Mouse (Mus musculus): ENCODE measurements around the gene Gm49378.

Gene Gm49378

GRCm38 (mm10) chr14:55637795-55638194 lies at the start of gene Gm49378:
Gene Gm49378, minus strand, starts transcription at chr14:55637895.
- no peak for DNase-seq (ENCODE audit: low read depth)

GRCm38 (mm10) chr14:55682118-55682493 lies 44.4 kb upstream of the Gm49378 start:
- no peak for DNase-seq (ENCODE audit: low read depth)

- peak; percentile 97 for DNase-seq (ENCODE audit: low read depth)
Observed at GRCm38 (mm10) chr14:55681160-55682117, 43.7 kb upstream of the Gm49378 start, which contains the start of gene Tinf2. Gene Tinf2, minus strand, starts transcription at chr14:55681820.

- DNase-seq (ENCODE audit: low read depth), result no peak
Observed at GRCm38 (mm10) chr14:55677615-55678014, 39.9 kb upstream of the Gm49378 start.

- DNase-seq (ENCODE audit: low read depth), result no peak
Observed at GRCm38 (mm10) chr14:55672741-55673060, 35.0 kb upstream of the Gm49378 start.

GRCm38 (mm10) chr14:55671833-55672740 lies 34.4 kb upstream of the Gm49378 start, which contains the start of the genes Gmpr2 and Nedd8:
Gene Gmpr2, plus strand, starts transcription at chr14:55671941.
Gene Nedd8, minus strand, starts transcription at chr14:55672124.
- DNase-seq (ENCODE audit: low read depth), result peak; percentile 94

- DNase-seq (ENCODE audit: low read depth), result no peak
Observed at GRCm38 (mm10) chr14:55671486-55671832, 33.8 kb upstream of the Gm49378 start.

- DNase-seq (ENCODE audit: low read depth), result no peak
Observed at GRCm38 (mm10) chr14:55660636-55661035, 22.9 kb upstream of the Gm49378 start.

DNA sequence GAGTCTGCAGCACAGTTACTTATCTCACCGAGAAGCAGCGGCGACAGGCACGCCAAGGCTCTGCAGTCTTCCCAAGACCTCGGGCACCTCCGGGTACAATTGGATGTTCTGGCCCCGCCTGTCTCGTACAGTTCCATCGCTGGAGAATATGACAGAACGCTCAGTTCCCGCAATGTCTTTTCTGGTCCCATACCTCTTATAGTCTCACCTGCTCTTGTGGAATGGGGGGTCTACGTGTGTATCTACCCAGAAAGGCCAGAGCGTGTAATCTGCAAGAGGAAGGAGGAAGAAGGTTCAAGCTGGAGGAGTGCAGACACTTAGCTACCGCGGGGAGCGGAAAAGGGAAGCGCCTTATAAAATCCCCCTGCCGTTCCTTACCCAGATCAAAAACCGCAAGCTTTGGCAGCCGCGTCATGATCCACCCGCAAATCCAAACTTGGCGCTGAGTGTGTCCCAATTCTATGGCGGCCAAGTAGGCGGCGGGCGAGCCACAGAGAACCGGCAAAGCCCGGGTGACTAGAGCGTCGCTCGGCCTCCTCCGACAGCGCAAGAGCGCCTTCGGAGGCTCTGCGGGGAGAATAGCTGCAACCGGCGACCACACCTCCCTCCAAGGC lies 22.4 kb upstream of the Gm49378 start, which contains the start of gene Mdp1:
Gene Mdp1 (minus strand): TSS at position 549 of the 614 bp plus-strand sequence.
- peak; percentile 92 for DNase-seq (ENCODE audit: low read depth)

DNA sequence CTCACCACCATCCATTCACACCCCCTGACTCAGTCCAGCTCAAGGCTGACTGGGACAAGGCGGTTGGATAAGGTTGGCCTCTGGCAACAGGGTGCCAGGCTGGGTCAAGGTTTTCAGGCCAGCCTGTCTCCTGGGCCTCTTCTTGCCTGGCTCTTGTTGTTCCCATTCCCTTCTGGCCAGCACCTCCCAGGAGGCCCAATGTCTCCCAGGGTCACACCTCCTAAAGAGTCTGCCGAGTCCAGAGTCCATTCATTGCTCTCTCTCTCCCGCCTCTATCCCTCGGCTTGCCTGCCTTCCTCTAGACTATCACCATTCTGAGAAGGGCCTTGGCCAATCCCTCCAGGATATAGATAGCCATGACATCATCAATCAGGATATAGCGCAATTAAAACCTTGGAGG lies 20.3 kb upstream of the Gm49378 start:
- DNase-seq (ENCODE audit: low read depth), result no peak

- DNase-seq (ENCODE audit: low read depth), result no peak
Observed at GRCm38 (mm10) chr14:55656935-55657334, 19.2 kb upstream of the Gm49378 start.

DNA sequence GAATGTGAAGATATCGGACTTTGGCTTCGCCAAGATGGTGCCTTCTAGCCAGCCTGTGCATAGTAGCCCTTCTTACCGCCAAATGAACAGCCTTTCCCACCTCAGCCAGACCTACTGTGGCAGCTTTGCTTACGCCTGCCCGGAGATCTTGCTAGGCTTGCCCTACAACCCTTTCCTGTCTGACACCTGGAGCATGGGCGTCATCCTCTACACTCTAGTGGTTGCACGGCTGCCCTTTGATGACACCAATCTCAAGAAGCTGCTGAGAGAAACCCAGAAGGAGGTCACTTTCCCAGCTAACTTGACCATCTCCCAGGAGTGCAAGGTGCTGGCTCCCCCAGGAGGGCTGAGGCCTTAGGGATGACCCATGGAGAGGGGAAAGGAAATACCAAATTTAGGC lies 13.8 kb upstream of the Gm49378 start:
- DNase-seq (ENCODE audit: low read depth), result no peak

DNA sequence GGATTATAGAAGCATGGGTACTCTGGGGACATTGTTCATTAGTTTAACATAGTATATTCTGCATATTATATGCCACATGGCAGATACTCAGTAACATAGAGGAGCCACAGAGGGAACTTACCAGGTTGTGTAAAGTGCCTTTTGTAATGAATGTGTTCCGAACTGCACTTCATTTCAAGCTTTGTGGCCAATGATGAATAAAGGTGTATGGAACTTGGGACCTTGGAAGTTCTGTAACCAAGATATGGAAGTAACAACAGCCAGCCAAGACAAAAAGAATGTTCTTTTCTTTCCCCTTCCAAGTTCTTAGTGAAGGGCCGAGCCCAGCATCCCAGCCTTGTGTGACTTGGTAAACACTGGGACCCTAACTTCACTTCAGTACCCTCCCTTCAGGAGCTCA lies 12.2 kb upstream of the Gm49378 start, which contains the start of gene Tssk4:
Gene Tssk4 (plus strand): TSS at position 301 of the 400 bp plus-strand sequence.
- DNase-seq (ENCODE audit: low read depth), result no peak

DNA sequence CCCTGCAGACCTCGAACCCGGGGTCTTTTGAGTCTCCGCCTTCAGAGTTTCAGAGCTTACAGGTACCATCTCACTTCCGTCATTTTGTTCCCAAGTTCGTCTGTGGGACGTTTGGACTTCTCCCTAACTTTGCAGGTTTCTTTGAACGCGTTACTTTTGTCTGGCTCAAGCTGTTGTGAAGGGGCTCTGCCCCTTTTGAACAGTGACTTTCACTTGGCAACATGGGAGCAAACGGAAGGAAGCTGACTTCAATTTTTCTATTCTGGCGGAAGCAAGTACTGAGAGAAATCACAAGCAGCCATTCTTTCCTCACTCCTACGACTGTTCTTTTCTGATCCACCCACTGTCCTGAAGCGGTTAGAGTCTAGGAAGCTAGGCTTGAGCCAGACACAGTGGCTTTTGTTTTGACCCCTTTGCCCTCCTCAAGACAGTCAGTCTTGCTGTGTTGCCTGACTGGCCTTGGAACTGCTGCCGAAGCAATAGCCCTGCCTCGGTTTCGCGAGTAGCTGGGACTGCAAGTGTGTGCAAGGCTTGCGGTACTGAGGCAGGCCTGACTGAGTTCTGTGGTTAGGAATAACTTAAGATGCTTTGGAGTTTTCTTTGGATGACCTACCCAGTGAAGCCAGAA lies 6.7 kb upstream of the Gm49378 start:
- DNase-seq (ENCODE audit: low read depth), result peak; percentile 23

- DNase-seq (ENCODE audit: low read depth), result peak; percentile 85
Observed at GRCm38 (mm10) chr14:55643060-55643907, 5.6 kb upstream of the Gm49378 start, which contains the start of gene Tm9sf1. Gene Tm9sf1, minus strand, starts transcription at chr14:55643806.

GRCm38 (mm10) chr14:55642679-55643059 lies 5.0 kb upstream of the Gm49378 start:
- no peak for DNase-seq (ENCODE audit: low read depth)

- DNase-seq (ENCODE audit: low read depth), result no peak
Observed at GRCm38 (mm10) chr14:55641291-55641690, 3.6 kb upstream of the Gm49378 start.

- DNase-seq (ENCODE audit: low read depth), result no peak
Observed at GRCm38 (mm10) chr14:55640816-55641215, 3.1 kb upstream of the Gm49378 start.

DNA sequence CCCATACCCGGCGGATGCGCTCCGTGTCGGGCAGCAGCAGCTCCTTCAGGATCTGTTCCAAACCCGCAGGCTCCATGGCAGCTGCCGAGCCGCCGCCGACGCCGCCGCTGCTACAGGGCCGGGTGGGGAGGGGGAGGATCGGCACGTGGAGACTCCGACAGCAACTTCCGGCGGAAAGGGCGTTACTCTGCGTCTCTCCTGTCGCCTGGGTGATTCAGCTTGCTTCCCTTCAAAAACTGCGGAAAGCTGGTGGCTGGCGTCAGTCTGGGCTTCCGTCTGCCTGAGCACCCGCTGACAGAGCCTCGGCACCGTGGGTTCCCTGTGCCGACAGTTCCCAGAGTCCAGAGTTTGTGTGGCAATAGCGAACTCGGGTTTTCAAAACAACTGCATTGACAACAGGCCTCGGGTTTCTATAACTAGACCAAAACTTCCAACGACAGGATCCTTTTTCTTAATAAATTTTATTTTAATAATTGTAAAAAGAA lies 2.1 kb downstream of the Gm49378 start, which contains the start of gene Ipo4:
Gene Ipo4 (minus strand): TSS at position 435 of the 485 bp plus-strand sequence.
- peak; percentile 90 for DNase-seq (ENCODE audit: low read depth)

GRCm38 (mm10) chr14:55634874-55635522 lies 2.7 kb downstream of the Gm49378 start:
- peak; percentile 55 for DNase-seq (ENCODE audit: low read depth)
